Mouse (Mus musculus): Measurements from ENCODE around the gene Arhgef1. TPM values are rescaled to one million over a fixed set of nuclear protein-coding genes. Genes with fewer than 3 reads are reported as not detected.

The Arhgef1 gene
- total RNA-seq, 2 experiments from 2014 or later: 47.8 to 51.8 TPM

DNA sequence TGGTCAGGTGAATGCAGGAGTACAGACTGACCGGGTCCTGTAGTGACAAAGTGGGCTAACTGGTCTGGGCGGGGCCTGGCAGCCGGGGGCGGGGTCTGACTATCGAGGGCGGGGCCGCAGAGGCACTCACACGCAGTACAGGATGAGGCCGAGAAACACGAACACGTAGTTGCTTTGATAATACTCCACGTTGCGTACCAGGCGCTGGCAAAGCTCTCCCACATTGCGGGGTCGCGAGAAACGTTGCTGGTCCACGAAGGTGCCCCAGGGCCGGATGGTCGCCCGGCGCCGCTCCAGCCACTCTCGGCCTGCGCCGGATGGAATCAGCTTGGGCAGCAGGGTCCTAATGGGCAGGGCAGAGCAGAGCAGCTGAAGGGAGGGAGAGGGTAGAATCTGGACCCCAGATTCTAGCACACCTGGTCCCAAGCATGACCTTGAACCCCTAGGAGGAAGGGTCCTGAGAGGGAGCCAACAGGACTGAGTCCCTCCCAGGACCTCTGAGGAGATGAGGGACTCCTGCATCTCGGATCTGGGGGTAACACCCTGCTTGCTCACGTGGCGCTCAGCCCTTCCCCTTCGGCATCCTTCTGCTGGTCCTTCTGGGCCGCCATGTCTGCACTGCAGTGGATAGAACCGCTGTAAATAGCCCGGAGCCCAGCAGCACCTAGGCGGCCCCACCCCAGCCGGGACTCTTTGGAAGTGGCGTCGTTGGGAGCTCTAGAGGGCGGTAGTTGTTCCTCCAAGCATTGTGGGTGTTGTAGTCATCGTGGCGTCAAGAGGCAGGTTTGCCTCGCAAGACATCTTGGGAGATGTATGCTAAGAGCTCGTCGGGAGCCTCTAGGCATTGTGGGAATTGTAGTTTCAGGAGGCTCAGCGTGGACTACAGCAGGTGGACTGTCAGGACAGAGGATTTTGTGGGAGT lies 69.5 kb downstream of the Arhgef1 start, which contains the start of gene Rabac1:
Rabac1 (minus strand) TSS at position 783 of the 922 bp plus-strand sequence.
- intact Hi-C loops (cut with DNase I): loop anchor here (5.0 kb wide), 2 partner anchors 105 to 155 kb away; no protein-coding TSS in a partner anchor
- peak; percentile 92 for DNase-seq (ENCODE audit: low spot score)

GRCm38 (mm10) chr7:24973208-24973607 lies 70.5 kb downstream of the Arhgef1 start:
- intact Hi-C loops (cut with DNase I): loop anchor here (5.0 kb wide), 2 partner anchors 104 to 156 kb away; no protein-coding TSS in a partner anchor
- DNase-seq (ENCODE audit: low spot score): no peak

DNA sequence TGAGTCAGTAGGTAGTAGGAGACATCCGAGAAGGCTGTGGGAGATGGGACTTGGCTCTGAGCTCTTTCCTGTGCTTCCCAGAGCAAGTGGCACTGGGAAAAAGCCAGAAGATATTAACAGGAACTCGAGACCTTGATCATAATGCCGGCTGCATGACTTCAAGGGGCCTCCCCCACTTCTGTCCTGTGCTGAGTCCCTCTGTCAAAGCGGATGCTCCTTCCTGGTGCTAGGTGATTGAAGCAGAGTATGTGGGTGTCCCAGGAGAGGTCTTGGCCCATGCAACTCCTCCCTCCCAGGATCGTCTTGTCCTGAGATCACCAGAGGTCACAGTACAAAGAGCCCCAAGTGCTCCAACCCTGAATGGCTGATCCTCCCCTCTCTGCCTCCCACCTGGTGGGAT lies 71.2 kb downstream of the Arhgef1 start:
- intact Hi-C loops (cut with DNase I): loop anchor here (5.0 kb wide), 2 partner anchors 103 to 157 kb away; no protein-coding TSS in a partner anchor
- no peak for DNase-seq (ENCODE audit: low spot score)

- no peak for DNase-seq (ENCODE audit: low spot score)
Observed at GRCm38 (mm10) chr7:24974893-24975595, 72.3 kb downstream of the Arhgef1 start.

More at GRCm38 (mm10) chr7:24974893-24975595, 72.3 kb downstream of the Arhgef1 start:
- intact Hi-C loops (cut with DNase I): loop anchor here (5.0 kb wide), 2 partner anchors 102 to 158 kb away; no protein-coding TSS in a partner anchor

Small RNA genes within 50 kb of the gene (microRNA-seq; reads per million reads assigned to microRNA genes)
- gene Mir7046: 1.4 reads per million

Other genes with a start within 250 kb of the Arhgef1 start
- not detected for gene Tex101, start 226.2 kb upstream of the Arhgef1 start, total RNA-seq (2021)
- gene BC049730, start 193.7 kb upstream of the Arhgef1 start, total RNA-seq (2021): not detected
- not detected for gene Gm4763, start 176.0 kb upstream of the Arhgef1 start, total RNA-seq (2021)
- under 1 TPM in 1 of 2 experiments, not detected in 1; 0.08 TPM for gene Cd177, start 142.6 kb upstream of the Arhgef1 start, total RNA-seq (2021)
- gene Ceacam10, start 125.7 kb upstream of the Arhgef1 start, total RNA-seq (2021): not detected
- not detected for gene Gm9844, start 40.7 kb upstream of the Arhgef1 start, total RNA-seq (2021)
- not detected for gene Lypd4, start 33.0 kb upstream of the Arhgef1 start, total RNA-seq (2021)
- gene Dmrtc2, start 32.9 kb upstream of the Arhgef1 start, total RNA-seq (2021): not detected
- 100 to 1,000 TPM; 493 to 532 TPM for gene Rps19, start 18.5 kb upstream of the Arhgef1 start, total RNA-seq (2021)
- 1 to 10 TPM in 1 of 2 experiments, under 1 TPM in 1; 0.96 to 2.0 TPM for gene Cd79a, start 5.5 kb upstream of the Arhgef1 start, total RNA-seq (2021)
- not detected for gene Gm4881, start 41.6 kb downstream of the Arhgef1 start, total RNA-seq (2021)
- gene Rabac1, start 69.8 kb downstream of the Arhgef1 start, total RNA-seq (2021): 100 to 1,000 TPM; 285 to 315 TPM
- gene Atp1a3, start 103.0 kb downstream of the Arhgef1 start, total RNA-seq (2021): under 1 TPM; 0.47 to 0.67 TPM
- 1 to 10 TPM; 4.5 to 4.8 TPM for gene Grik5, start 169.4 kb downstream of the Arhgef1 start, total RNA-seq (2021)
- gene Zfp574, start 169.7 kb downstream of the Arhgef1 start, total RNA-seq (2021): 1 to 10 TPM; 9.8 to 9.9 TPM